Mouse (Mus musculus) monocyte, adult 5-6 weeks (primary cell): ENCODE results near the gene Olfr693. TPM values are rescaled to one million over a fixed set of nuclear protein-coding genes. Genes with fewer than 3 reads are reported as not detected.

ENCODE experiments used
- total RNA-seq: library from RNA; stranded (forward); fragments of 200-1000, 200-491, 200-594 nt; gene quantifications from 3 replicates; pipeline ENCODE4 v1.2.3, GENCODE M21; 2017

Gene Olfr693
- total RNA-seq, 1 experiment from 2014 or later = not detected

Other genes with a start within 250 kb of the Olfr693 start
- not detected in 3 replicates for gene Olfr694, start 11.2 kb upstream of the Olfr693 start, total RNA-seq
- not detected in 3 replicates for gene Olfr695, start 35.8 kb upstream of the Olfr693 start, total RNA-seq
- gene Olfr697, start 61.9 kb upstream of the Olfr693 start, total RNA-seq = not detected in 3 replicates
- gene Olfr698, start 74.8 kb upstream of the Olfr693 start, total RNA-seq = not detected in 3 replicates
- not detected in 3 replicates for gene Olfr699, start 112.6 kb upstream of the Olfr693 start, total RNA-seq
- gene Olfr700, start 128.2 kb upstream of the Olfr693 start, total RNA-seq = not detected in 3 replicates
- not detected in 3 replicates for gene Olfr701, start 133.5 kb upstream of the Olfr693 start, total RNA-seq
- gene Olfr702, start 153.3 kb upstream of the Olfr693 start, total RNA-seq = not detected in 3 replicates
- gene Olfr703, start 162.8 kb upstream of the Olfr693 start, total RNA-seq = not detected in 3 replicates
- not detected in 3 replicates for gene Olfr704, start 182.6 kb upstream of the Olfr693 start, total RNA-seq
- not detected in 3 replicates for gene Olfr705, start 196.3 kb upstream of the Olfr693 start, total RNA-seq
- not detected in 3 replicates for gene Olfr706, start 207.6 kb upstream of the Olfr693 start, total RNA-seq
- gene Olfr707, start 220.7 kb upstream of the Olfr693 start, total RNA-seq = not detected in 3 replicates
- gene Olfr1532-ps1, start 227.4 kb upstream of the Olfr693 start, total RNA-seq = not detected in 3 replicates